Mouse (Mus musculus): ENCODE data around the gene Agmat.

DNA sequence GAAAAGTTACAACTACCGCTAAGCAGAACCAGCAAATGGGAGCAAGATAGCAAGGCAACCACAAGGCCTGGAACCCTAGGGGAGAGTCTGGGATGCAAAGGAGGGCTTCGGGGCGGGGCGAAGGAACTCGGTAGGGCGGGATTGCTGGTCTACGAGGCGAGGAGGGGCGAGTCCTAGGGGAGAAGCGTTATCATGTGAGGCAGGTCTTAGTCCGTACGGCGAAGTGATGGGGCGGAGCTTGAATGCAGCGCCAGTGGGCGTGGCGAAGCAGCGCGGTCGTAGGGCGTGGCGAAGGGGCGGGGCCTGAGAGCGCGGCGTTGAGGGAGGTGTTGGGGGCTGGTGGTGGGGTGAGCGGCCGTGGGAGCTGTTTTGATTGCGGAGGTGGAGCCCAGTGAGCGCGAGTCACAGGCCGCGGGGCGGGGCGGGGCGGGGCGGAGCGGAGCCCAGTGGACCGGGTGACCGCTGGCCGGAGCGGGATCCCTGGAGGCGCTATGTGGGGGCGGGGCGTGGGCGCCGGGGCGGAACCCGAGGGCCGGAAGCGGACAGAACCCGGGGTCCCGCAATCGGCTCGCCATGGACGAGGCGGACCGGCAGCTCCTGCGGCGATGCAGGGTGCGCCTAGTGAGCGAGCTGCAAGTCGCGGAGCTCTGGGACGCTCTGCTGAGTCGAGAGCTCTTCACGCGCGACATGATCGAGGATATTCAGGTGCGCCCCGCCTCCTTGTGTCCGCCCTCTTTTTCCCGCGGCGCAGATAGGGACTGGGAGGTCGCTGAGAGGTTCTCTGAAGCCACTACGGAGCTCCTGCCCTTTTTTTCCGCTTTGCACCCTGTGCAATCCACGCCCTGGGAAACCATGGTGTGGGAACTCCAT, 47.0 kb downstream of the Agmat start, which contains the start of gene Casp9:
- TF ChIP-seq CTCF (conservative IDR thresholded peaks at IDR 0.05; ENCODE audit: low read length) (no peak), POU5F1 (IDR thresholded peaks at IDR 0.05; ENCODE audit: borderline replicate concordance, low read length) (no peak), NANOG (IDR thresholded peaks at IDR 0.05; ENCODE audit: borderline replicate concordance, low read length) (no peak)
